Mouse (Mus musculus): ENCODE measurements around the gene Alk. TPM values are rescaled to one million over a fixed set of nuclear protein-coding genes. Genes with fewer than 3 reads are reported as not detected.

Alk gene
- total RNA-seq (2015) (not detected in 2 replicates), total RNA-seq (2017) (not detected in 2 replicates)

DNA sequence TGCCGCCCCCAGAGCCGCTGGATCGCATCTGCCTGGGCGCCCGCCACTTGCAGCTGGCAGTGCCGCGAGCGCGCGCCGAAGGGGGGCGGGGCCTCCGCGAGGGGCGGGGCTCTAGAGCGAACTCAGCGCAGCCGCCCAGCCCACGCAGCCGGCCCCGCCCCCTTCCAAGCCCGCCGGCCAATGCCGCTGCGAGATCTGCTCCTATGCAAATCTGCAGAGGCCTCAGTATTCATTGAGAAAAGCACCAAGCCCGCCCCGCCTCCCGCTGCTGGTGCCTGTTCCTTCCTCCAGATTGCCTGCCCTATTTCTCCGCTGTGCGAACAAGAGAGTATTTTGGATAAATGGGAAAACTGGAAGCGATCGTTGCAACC, at the start of gene Alk:
TSS of gene Alk (minus strand) at position 18 of the 371 bp plus-strand sequence.
- peak; percentile 93 for ATAC-seq (replicated peaks; ENCODE audit: poor library complexity)

DNA sequence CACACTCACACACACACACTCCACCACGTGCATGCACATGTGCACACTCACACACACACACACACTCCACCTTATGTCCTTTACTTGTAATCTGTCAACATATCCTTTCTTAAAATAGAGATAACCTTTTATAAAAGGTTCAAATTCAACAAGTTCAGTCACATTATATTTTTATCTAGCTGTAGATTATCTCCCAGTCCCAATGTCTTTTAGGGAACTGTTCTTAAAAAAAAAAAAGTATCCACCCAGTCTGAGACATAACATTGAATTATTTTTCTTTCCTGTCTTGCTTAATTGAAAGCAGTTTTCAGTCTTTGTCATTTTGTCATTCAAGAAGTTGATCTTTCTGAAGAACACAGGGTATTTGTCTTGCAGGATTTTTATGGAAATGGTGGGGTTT, 48.4 kb upstream of the Alk start:
- ATAC-seq (replicated peaks; ENCODE audit: poor library complexity) = no peak

- ATAC-seq (replicated peaks; ENCODE audit: poor library complexity) = no peak
Measured at GRCm38 (mm10) chr17:72648607-72649217, 44.3 kb upstream of the Alk start.

DNA sequence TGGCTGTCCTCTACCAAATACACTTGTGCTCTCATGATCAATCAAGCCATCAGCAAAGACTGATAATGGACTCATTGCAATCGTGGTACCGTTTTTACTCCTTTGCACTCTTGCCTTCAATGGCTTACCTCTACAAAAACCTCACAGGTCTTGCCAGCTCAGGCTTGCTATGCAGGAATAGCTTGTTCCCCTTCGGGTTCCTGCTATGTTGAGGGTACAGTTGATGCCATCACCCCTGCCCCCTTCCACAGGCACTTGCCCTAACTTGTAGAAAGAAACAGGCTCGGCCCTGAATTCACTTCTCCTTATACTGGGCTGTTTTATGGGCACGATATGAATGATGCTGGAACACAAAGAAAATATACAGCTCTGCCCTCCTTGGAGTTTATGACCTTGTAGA, 41.7 kb upstream of the Alk start:
- ATAC-seq (replicated peaks; ENCODE audit: poor library complexity) = no peak

- ATAC-seq (replicated peaks; ENCODE audit: poor library complexity) = no peak
Measured at GRCm38 (mm10) chr17:72640095-72640494, 35.7 kb upstream of the Alk start.

DNA sequence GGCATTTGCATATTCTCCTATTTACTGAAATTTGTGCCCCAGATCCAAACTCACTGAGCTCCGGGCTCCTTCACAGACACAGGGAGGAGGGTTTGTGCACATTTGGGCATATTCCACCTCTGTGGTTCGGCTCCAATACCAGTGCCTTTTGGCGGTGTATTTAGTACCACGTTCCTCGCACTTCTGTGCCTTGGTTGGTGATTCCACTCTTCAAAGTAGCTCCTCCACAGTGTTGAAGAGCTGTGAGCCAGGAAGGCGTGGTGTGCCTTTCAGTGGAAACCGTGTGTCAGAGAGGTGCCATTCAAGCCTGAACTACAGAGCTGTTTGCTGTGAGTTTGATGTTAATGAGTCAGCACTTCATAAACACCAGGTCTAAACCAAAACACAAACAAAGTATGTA, 35.0 kb upstream of the Alk start:
- no peak for ATAC-seq (replicated peaks; ENCODE audit: poor library complexity)

- ATAC-seq (replicated peaks; ENCODE audit: poor library complexity) = peak; percentile 44; the same call in 1 of the 2 replicates
Measured at GRCm38 (mm10) chr17:72606251-72606650, 1.8 kb upstream of the Alk start.

DNA sequence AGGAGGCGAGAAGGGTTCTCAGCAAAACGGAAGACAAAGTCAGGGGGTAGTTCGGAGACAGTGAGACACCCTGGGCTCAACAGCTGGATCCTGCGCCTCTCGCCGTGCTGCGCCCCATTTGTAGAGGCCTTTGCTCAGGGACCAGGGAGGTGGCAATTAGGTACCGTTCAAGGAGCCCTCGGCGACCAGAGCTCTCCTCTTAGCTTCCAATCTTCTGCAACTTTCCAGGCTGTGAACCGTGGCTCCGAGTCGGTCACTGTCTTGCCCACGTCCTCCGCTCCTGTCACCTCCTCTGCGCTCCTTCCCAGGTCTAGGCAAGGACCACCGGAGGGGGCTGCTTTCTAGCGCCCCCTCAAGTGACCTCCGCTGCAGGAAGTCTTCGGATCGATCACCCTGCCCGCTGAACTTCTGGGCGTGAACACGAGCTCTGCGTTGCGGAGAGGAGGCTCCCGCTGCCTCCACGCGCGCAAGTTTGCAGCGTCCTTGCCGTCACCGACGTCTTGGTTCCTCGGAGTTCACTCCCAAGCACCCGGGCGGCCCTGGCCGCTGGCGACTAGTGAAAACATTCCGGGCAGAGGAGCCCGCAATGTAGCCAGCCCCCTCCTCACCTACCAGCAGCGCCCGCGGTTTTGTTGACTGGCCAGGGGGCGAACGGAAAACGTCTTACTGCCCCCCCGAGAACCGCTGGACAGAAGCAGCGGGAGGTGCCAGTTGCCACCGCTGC, 379 bp downstream of the Alk start:
- no peak for ATAC-seq (replicated peaks; ENCODE audit: poor library complexity)

- ATAC-seq (replicated peaks; ENCODE audit: poor library complexity) = peak; percentile 83
Measured at GRCm38 (mm10) chr17:72603118-72603885, 1.1 kb downstream of the Alk start.

GRCm38 (mm10) chr17:72600806-72601205, 3.6 kb downstream of the Alk start:
- ATAC-seq (replicated peaks; ENCODE audit: poor library complexity) = no peak

DNA sequence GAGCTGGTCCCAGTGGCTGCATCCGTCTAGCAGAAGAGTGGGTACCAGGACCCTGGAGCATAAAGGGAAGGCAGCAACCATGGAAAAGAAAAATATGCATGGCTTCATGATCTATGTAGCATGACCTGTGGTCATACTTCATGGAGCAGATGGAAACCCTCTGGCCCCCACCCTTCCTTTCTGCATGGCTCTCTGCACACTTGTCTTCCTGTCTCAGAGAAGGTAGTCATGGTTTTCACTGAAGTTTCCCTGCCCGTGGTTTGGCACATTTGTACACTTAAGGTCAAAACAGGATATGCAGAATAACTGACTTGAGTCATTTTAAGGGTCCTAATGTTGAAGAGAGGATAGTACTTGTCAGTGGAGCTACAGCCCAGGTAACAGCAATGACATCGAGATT, 16.8 kb downstream of the Alk start:
- no peak for ATAC-seq (replicated peaks; ENCODE audit: poor library complexity)

DNA sequence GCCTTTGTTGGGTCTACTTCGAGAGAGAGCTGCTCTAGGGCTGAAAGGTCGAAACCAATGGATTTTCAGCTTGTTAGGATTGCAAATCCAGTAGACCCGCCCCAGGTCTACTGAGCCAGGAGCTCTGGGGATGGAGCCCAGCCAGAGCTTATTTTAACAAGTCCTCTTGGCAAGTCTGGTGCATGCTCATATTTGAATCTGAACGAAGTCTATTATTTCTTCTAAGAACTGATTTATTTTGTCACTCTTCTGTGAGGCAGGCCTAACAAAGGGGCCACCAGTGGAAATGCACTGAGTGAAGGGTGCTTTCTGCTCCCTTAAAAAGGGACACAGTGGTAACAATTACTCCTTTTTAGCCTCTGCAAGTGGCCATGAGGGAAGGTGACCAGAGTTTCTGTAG, 24.3 kb downstream of the Alk start:
- no peak for ATAC-seq (replicated peaks; ENCODE audit: poor library complexity)

DNA sequence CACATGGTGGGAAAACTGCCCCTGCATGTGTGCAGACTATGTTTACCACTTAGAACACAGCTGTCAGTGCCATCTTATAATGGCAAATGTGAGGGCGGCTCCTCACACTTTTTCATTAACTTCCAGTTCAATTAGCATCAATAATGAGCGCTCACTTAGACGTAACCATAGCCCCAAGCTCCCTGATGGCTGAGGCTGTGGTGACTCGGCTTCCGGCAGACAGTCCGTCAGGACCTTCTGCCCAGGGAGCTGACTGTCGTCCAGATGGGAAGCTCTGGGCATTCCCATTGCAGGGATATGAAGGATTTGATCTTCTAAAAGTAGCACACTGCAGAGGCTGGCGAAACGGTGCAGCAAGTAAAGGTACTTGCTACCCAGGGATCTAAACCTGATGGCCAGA, 25.1 kb downstream of the Alk start:
- no peak for ATAC-seq (replicated peaks; ENCODE audit: poor library complexity)

- no peak for ATAC-seq (replicated peaks; ENCODE audit: poor library complexity)
Measured at GRCm38 (mm10) chr17:72571379-72571778, 33.0 kb downstream of the Alk start.

DNA sequence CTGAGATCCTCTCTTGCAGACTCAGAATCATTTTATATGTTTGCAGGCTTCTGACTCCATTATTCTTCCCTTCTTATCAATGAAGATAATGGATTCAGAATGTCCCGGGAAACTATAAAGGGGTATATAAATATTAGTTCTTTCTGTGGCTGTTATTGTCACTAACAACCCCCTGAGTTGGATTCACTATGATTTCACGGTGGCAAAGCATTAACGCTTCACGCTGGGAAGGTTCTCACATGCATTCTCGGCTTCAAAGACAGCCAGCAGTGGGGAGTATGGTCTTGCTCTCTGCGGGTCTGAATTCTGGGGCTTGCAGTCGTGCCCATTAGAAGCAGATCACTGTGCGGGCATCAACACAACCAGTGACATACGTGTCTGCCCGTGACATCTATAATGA, 34.9 kb downstream of the Alk start:
- ATAC-seq (replicated peaks; ENCODE audit: poor library complexity) = no peak

DNA sequence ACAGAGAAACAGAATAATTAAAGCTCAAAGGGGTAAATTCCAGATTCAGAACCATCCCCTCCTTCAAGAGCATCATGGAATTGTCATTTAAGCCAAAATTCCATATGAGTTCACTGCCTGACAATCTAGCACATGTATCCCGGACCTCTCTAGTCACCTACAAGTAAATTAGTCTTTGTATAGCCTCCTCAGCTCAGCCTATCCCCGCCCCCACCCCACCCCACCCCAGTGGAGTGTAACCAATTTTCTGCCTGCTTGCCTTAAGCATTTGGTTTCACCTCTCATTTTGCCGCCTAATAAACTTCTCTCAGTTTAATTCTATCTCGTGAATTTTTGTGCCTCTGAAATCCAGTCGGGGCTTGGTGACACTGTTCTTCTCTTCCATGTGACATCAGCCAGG, 41.0 kb downstream of the Alk start:
- ATAC-seq (replicated peaks; ENCODE audit: poor library complexity) = no peak

GRCm38 (mm10) chr17:72561471-72561870, 43.0 kb downstream of the Alk start:
- no peak for ATAC-seq (replicated peaks; ENCODE audit: poor library complexity)

DNA sequence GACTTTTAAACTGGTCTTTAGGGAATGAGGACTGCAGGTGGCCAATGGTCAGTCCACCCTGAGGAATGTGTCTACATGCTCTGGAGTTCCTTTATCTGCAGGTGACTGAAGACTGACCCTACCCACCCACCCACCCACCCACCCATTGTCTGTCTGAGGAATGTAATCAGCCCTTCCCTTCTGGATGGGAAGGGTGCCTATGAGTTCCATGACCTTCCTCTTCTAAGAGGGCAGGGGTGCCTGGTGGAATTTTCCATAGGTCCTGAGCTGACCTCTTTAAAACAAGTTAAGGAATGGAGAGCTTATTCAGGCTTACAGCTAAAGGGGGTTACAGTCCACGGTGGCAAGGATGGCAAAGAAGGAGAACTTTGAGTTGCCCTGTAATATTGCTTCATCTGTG, 43.7 kb downstream of the Alk start:
- no peak for ATAC-seq (replicated peaks; ENCODE audit: poor library complexity)

GRCm38 (mm10) chr17:72557029-72557735, 47.2 kb downstream of the Alk start:
- no peak for ATAC-seq (replicated peaks; ENCODE audit: poor library complexity)

DNA sequence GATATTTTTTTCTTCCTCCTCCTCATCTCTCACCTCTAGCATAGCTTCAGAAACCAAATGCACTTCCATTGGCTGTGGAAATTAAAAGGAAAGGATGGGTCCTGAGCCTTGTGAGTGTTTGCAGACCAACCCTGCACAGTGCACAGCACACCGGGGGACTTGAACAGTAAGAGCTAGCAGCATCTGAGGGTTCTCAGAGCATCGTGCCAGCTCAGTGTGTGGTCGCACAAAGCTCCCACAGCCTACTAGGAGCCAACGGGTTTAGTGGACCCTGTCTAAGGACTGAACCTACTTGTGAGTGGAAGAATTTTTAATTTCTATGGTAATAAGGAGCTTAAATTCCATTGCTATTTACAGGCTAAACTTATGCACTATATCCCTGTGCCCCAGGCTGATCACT, 58.2 kb downstream of the Alk start:
- no peak for ATAC-seq (replicated peaks; ENCODE audit: poor library complexity)

GRCm38 (mm10) chr17:72535304-72535703, 69.1 kb downstream of the Alk start:
- ATAC-seq (replicated peaks; ENCODE audit: poor library complexity) = no peak
